Mouse (Mus musculus): Measurements from ENCODE around the gene Tmem178b. TPM values are rescaled to one million over a fixed set of nuclear protein-coding genes. Genes with fewer than 3 reads are reported as not detected.

Gene Tmem178b
- polyA plus RNA-seq, 1 experiment from 2014 or later: not detected

GRCm38 (mm10) chr6:39953951-39954350, 80.9 kb downstream of the Tmem178b start:
- no peaks in the 10 kb centered on the region for H3K27me3 ChIP-seq (ENCODE audit: control insufficient read depth, insufficient read depth, low read length)
- H3K36me3 ChIP-seq (ENCODE audit: control insufficient read depth, insufficient read depth, low read length): no peaks in the 10 kb centered on the region
- 79% methylated on average over 5 of the region's 5 CpGs for WGBS
- H3K4me1 ChIP-seq (ENCODE audit: control insufficient read depth in 2 of 2, insufficient read depth in 2 of 2, low read length in 2 of 2): no peaks in the 10 kb centered on the region
- no peak for ATAC-seq (ENCODE audit: insufficient number of reproducible peaks, insufficient read depth, low FRiP score, low read depth)
- no peak overlapping the region for H3K4me2 ChIP-seq (ENCODE audit: low read length)
- H3K9ac ChIP-seq (ENCODE audit: low read length): no peak overlapping the region
- H3K9me3 ChIP-seq (ENCODE audit: control insufficient read depth, low read length): no peaks in the 10 kb centered on the region
- H3K27ac ChIP-seq (replicated peaks in 1 of 2; ENCODE audit: control insufficient read depth in 1 of 2, insufficient read depth in 1 of 2, low read depth in 2 of 2, low read length in 2 of 2): no peak overlapping the region
- H3K4me3 ChIP-seq (ENCODE audit: control insufficient read depth in 1 of 2, insufficient read depth in 1 of 2, low read depth in 1 of 2, low read length in 2 of 2): no peak overlapping the region

- no peak overlapping the region for H3K4me2 ChIP-seq (ENCODE audit: low read length)
- H3K9me3 ChIP-seq (ENCODE audit: control insufficient read depth, low read length): no peaks in the 10 kb centered on the region
- WGBS: 84% methylated on average over 2 of the region's 2 CpGs
Observed at GRCm38 (mm10) chr6:39955211-39955610, 82.1 kb downstream of the Tmem178b start.

GRCm38 (mm10) chr6:39964606-39965005, 91.5 kb downstream of the Tmem178b start:
- Histone ChIP-seq H3K4me3 (ENCODE audit: control insufficient read depth in 1 of 2, insufficient read depth in 1 of 2, low read depth in 1 of 2, low read length in 2 of 2) (no peak overlapping the region), H3K4me1 (ENCODE audit: control insufficient read depth in 2 of 2, insufficient read depth in 2 of 2, low read length in 2 of 2) (no peaks in the 10 kb centered on the region), H3K27me3 (ENCODE audit: control insufficient read depth, insufficient read depth, low read length) (no peaks in the 10 kb centered on the region), H3K9me3 (ENCODE audit: control insufficient read depth, low read length) (no peaks in the 10 kb centered on the region), H3K36me3 (ENCODE audit: control insufficient read depth, insufficient read depth, low read length) (no peaks in the 10 kb centered on the region), H3K4me2 (ENCODE audit: low read length) (no peak overlapping the region), H3K27ac (replicated peaks in 1 of 2; ENCODE audit: control insufficient read depth in 1 of 2, insufficient read depth in 1 of 2, low read depth in 2 of 2, low read length in 2 of 2) (no peak overlapping the region), H3K9ac (ENCODE audit: low read length) (no peak overlapping the region)
- WGBS: 43% methylated on average over 4 of the region's 4 CpGs
- ATAC-seq (ENCODE audit: insufficient number of reproducible peaks, insufficient read depth, low FRiP score, low read depth): no peak

More at GRCm38 (mm10) chr6:39955211-39955610, 82.1 kb downstream of the Tmem178b start:
- H3K9ac ChIP-seq (ENCODE audit: low read length): no peak overlapping the region
- ATAC-seq (ENCODE audit: insufficient number of reproducible peaks, insufficient read depth, low FRiP score, low read depth): no peak
- H3K27me3 ChIP-seq (ENCODE audit: control insufficient read depth, insufficient read depth, low read length): no peaks in the 10 kb centered on the region
- no peaks in the 10 kb centered on the region for H3K36me3 ChIP-seq (ENCODE audit: control insufficient read depth, insufficient read depth, low read length)
- no peak overlapping the region for H3K27ac ChIP-seq (replicated peaks in 1 of 2; ENCODE audit: control insufficient read depth in 1 of 2, insufficient read depth in 1 of 2, low read depth in 2 of 2, low read length in 2 of 2)
- no peak overlapping the region for H3K4me3 ChIP-seq (ENCODE audit: control insufficient read depth in 1 of 2, insufficient read depth in 1 of 2, low read depth in 1 of 2, low read length in 2 of 2)
- H3K4me1 ChIP-seq (ENCODE audit: control insufficient read depth in 2 of 2, insufficient read depth in 2 of 2, low read length in 2 of 2): no peaks in the 10 kb centered on the region

- Histone ChIP-seq H3K4me3 (ENCODE audit: control insufficient read depth in 1 of 2, insufficient read depth in 1 of 2, low read depth in 1 of 2, low read length in 2 of 2) (no peak overlapping the region), H3K27me3 (ENCODE audit: control insufficient read depth, insufficient read depth, low read length) (no peaks in the 10 kb centered on the region), H3K9ac (ENCODE audit: low read length) (no peak overlapping the region), H3K9me3 (ENCODE audit: control insufficient read depth, low read length) (no peaks in the 10 kb centered on the region), H3K36me3 (ENCODE audit: control insufficient read depth, insufficient read depth, low read length) (no peaks in the 10 kb centered on the region), H3K4me1 (ENCODE audit: control insufficient read depth in 2 of 2, insufficient read depth in 2 of 2, low read length in 2 of 2) (no peaks in the 10 kb centered on the region), H3K27ac (replicated peaks in 1 of 2; ENCODE audit: control insufficient read depth in 1 of 2, insufficient read depth in 1 of 2, low read depth in 2 of 2, low read length in 2 of 2) (no peak overlapping the region), H3K4me2 (ENCODE audit: low read length) (no peak overlapping the region)
- ATAC-seq (ENCODE audit: insufficient number of reproducible peaks, insufficient read depth, low FRiP score, low read depth): no peak
Observed at GRCm38 (mm10) chr6:39970281-39970680, 97.2 kb downstream of the Tmem178b start.

GRCm38 (mm10) chr6:39978942-39979341, 105.9 kb downstream of the Tmem178b start:
- no peak for ATAC-seq (ENCODE audit: insufficient number of reproducible peaks, insufficient read depth, low FRiP score, low read depth)
- no peaks in the 10 kb centered on the region for H3K9me3 ChIP-seq (ENCODE audit: control insufficient read depth, low read length)
- H3K4me3 ChIP-seq (ENCODE audit: control insufficient read depth in 1 of 2, insufficient read depth in 1 of 2, low read depth in 1 of 2, low read length in 2 of 2): no peak overlapping the region
- 67% methylated on average over 4 of the region's 4 CpGs for WGBS
- H3K27ac ChIP-seq (replicated peaks in 1 of 2; ENCODE audit: control insufficient read depth in 1 of 2, insufficient read depth in 1 of 2, low read depth in 2 of 2, low read length in 2 of 2): no peak overlapping the region
- H3K36me3 ChIP-seq (ENCODE audit: control insufficient read depth, insufficient read depth, low read length): no peaks in the 10 kb centered on the region
- H3K4me1 ChIP-seq (ENCODE audit: control insufficient read depth in 2 of 2, insufficient read depth in 2 of 2, low read length in 2 of 2): no peaks in the 10 kb centered on the region
- H3K9ac ChIP-seq (ENCODE audit: low read length): no peak overlapping the region
- H3K4me2 ChIP-seq (ENCODE audit: low read length): no peak overlapping the region
- H3K27me3 ChIP-seq (ENCODE audit: control insufficient read depth, insufficient read depth, low read length): no peaks in the 10 kb centered on the region

GRCm38 (mm10) chr6:39990772-39991171, 117.7 kb downstream of the Tmem178b start:
- H3K36me3 ChIP-seq (ENCODE audit: control insufficient read depth, insufficient read depth, low read length): no peaks in the 10 kb centered on the region
- H3K9me3 ChIP-seq (ENCODE audit: control insufficient read depth, low read length): no peaks in the 10 kb centered on the region
- H3K27me3 ChIP-seq (ENCODE audit: control insufficient read depth, insufficient read depth, low read length): no peaks in the 10 kb centered on the region
- H3K4me2 ChIP-seq (ENCODE audit: low read length): no peak overlapping the region
- ATAC-seq (ENCODE audit: insufficient number of reproducible peaks, insufficient read depth, low FRiP score, low read depth): no peak
- H3K4me3 ChIP-seq (ENCODE audit: control insufficient read depth in 1 of 2, insufficient read depth in 1 of 2, low read depth in 1 of 2, low read length in 2 of 2): no peak overlapping the region
- no peak overlapping the region for H3K9ac ChIP-seq (ENCODE audit: low read length)
- 66% methylated on average over 4 of the region's 4 CpGs for WGBS
- no peaks in the 10 kb centered on the region; a peak in 1 of 4 replicates for H3K4me1 ChIP-seq (ENCODE audit: control insufficient read depth in 2 of 2, insufficient read depth in 2 of 2, low read length in 2 of 2)
- H3K27ac ChIP-seq (replicated peaks in 1 of 2; ENCODE audit: control insufficient read depth in 1 of 2, insufficient read depth in 1 of 2, low read depth in 2 of 2, low read length in 2 of 2): no peak overlapping the region

GRCm38 (mm10) chr6:39991922-39992321, 118.9 kb downstream of the Tmem178b start:
- H3K27me3 ChIP-seq (ENCODE audit: control insufficient read depth, insufficient read depth, low read length): no peaks in the 10 kb centered on the region
- H3K36me3 ChIP-seq (ENCODE audit: control insufficient read depth, insufficient read depth, low read length): no peaks in the 10 kb centered on the region
- no peak for ATAC-seq (ENCODE audit: insufficient number of reproducible peaks, insufficient read depth, low FRiP score, low read depth)
- H3K27ac ChIP-seq (replicated peaks in 1 of 2; ENCODE audit: control insufficient read depth in 1 of 2, insufficient read depth in 1 of 2, low read depth in 2 of 2, low read length in 2 of 2): no peak overlapping the region
- H3K9ac ChIP-seq (ENCODE audit: low read length): no peak overlapping the region
- no peaks in the 10 kb centered on the region for H3K9me3 ChIP-seq (ENCODE audit: control insufficient read depth, low read length)
- 29% methylated on average over 6 of the region's 6 CpGs for WGBS
- H3K4me3 ChIP-seq (ENCODE audit: control insufficient read depth in 1 of 2, insufficient read depth in 1 of 2, low read depth in 1 of 2, low read length in 2 of 2): no peak overlapping the region
- H3K4me2 ChIP-seq (ENCODE audit: low read length): no peak overlapping the region
- H3K4me1 ChIP-seq (ENCODE audit: control insufficient read depth in 2 of 2, insufficient read depth in 2 of 2, low read length in 2 of 2): no peaks in the 10 kb centered on the region

- Histone ChIP-seq H3K4me1 (ENCODE audit: control insufficient read depth in 2 of 2, insufficient read depth in 2 of 2, low read length in 2 of 2) (no peaks in the 10 kb centered on the region), H3K27me3 (ENCODE audit: control insufficient read depth, insufficient read depth, low read length) (no peaks in the 10 kb centered on the region), H3K36me3 (ENCODE audit: control insufficient read depth, insufficient read depth, low read length) (no peaks in the 10 kb centered on the region), H3K4me2 (ENCODE audit: low read length) (no peak overlapping the region), H3K4me3 (ENCODE audit: control insufficient read depth in 1 of 2, insufficient read depth in 1 of 2, low read depth in 1 of 2, low read length in 2 of 2) (no peak overlapping the region), H3K9me3 (ENCODE audit: control insufficient read depth, low read length) (no peaks in the 10 kb centered on the region), H3K9ac (ENCODE audit: low read length) (no peak overlapping the region), H3K27ac (replicated peaks in 1 of 2; ENCODE audit: control insufficient read depth in 1 of 2, insufficient read depth in 1 of 2, low read depth in 2 of 2, low read length in 2 of 2) (no peak overlapping the region)
- WGBS: 76% methylated on average over 11 of the region's 11 CpGs
- no peak for ATAC-seq (ENCODE audit: insufficient number of reproducible peaks, insufficient read depth, low FRiP score, low read depth)
Observed at GRCm38 (mm10) chr6:40006006-40006765, 133.1 kb downstream of the Tmem178b start.
